Mouse (Mus musculus) C2C12 (cell line): ENCODE measurements at regions not wholly inside any gene's neighbourhood (a gene's known extent, or its start where the extent isn't known, plus 50 kb on each side); places are given as distances from the start of the nearest gene placed in this dataset.

Source experiments
- CEBPB ChIP-seq: IDR thresholded peaks from one replicate; pipeline ENCODE4 v1.6.1; 2011; ENCODE audit warnings: low read depth, mild to moderate bottlenecking, control low read depth, moderate library complexity
- CTCF ChIP-seq: IDR thresholded peaks from one replicate; pipeline ENCODE4 v1.5.1; 2011; ENCODE audit not compliant: control insufficient read depth, insufficient read depth, insufficient read length
- FOSL1 ChIP-seq: IDR thresholded peaks from one replicate; pipeline ENCODE4 v1.8.0; 2011; ENCODE audit warnings: mild to moderate bottlenecking, low read length; ENCODE audit not compliant: poor library complexity, insufficient read depth, severe bottlenecking
- MAX ChIP-seq: IDR thresholded peaks from one replicate; pipeline ENCODE4 v1.6.1; 2011; ENCODE audit warnings: mild to moderate bottlenecking, control low read depth
- MYOD1 ChIP-seq: IDR thresholded peaks from one replicate; pipeline ENCODE4 v1.6.1; 2011; ENCODE audit warnings: low read depth; ENCODE audit not compliant: control insufficient read depth, insufficient read length
- MYOG ChIP-seq: IDR thresholded peaks from one replicate; pipeline ENCODE4 v1.6.1; 2011; ENCODE audit not compliant: control insufficient read depth, insufficient read length; ENCODE audit errors: extremely low read depth
- USF1 ChIP-seq: IDR thresholded peaks from one replicate; pipeline ENCODE4 v1.6.1; 2011; ENCODE audit warnings: low read depth, mild to moderate bottlenecking, control low read depth, moderate library complexity

DNA sequence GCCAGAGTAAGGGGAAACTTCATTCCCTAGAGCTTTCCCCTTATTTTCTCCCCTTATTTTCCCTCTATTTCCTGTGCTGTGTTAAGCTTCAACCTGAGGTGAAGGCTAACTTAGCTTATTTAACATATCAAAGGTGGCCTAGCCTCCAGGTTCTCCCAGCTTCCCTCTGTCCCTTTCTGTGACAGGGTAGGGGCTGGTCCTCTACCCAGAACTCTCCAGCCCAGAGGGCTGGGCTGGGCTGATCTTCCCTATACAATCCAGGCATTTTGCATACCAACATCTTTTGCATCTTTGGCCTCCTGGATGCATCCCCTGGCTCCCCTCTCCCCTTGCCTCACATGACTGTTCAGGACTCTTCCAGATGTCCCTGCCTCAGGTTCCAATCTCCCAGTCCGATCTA is 487.9 kb downstream of the Klf5 start:
- TF ChIP-seq USF1 (no peak), CTCF (no peak), MAX (no peak), MYOD1 (no peak), MYOG (no peak), CEBPB (no peak), FOSL1 (no peak)
